Mouse (Mus musculus) retina, adult 2 months (tissue): ENCODE results near the gene Agrn.
"Not testable (repeated sequence)": the region's sequence is repeated elsewhere in the genome, so short reads cannot be mapped to it uniquely, and the experiment has no call there.

Source experiments
- DNase-seq: peaks from one replicate; pipeline ENCODE4 v3.0.0-alpha.2; 2012; ENCODE audit warnings: low read depth, low spot score

Agrn gene

DNA sequence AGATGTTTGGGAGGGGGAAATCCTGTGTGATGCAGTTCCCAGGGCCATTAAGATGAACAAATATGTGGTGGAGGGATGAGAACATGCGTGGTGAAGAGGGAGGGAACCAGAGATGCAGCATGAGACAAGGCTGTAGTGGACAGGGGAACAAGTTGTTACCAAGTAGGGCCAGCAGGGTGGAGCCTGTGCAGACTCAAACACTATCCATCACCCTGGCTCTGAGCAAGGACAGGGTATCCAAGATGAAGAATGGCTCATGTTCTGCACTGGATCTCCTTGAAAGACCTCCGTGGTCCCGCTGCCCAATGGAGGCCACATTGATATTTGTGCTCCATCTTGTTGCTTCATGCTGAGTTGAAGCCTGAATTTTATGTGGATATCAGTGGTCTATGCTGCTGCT lies 42.5 kb downstream of the Agrn start:
- DNase-seq: no peak

- not testable (repeated sequence) for DNase-seq
These were observed 46.4 kb downstream of the Agrn start for GRCm38 (mm10) chr4:156150887-156151286.

DNA sequence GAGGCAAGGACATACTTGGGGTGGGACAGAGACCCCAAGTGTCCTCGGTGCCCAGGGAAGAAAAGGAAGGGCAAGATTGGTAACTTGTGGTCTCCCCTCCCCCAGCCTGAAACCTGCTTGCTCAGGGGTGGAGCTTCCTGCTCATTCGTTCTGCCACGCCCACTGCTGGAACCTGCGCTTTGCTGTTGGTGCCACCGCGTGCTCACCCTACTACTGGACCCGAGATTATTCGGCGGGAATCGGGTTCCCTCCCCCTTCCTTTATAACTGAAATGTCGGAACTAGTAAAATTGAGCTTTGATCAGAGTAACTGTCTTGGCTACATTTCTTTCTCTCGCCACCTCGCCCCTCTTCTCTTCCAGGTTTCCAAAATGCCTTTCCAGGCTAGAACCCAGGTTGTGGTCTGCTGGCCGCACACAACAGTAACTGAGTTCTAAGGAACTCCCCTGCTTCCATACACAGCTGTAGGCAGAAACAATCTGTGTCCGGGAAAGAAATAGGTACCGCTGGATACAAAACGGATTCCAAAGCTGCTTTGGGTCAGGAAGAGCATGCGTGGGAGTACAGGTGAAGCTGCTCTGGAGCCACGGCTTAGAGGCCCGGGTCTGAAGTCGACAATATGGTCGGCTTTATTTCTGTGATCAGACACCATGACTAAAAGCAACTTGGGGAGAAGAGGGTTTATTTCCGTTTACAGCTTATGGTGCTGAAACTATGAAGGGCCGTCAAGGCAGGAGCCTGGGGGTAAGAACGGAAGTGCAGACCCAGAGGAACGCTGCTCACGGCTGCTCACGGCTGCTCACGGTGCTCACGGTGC lies 60.8 kb downstream of the Agrn start:
- no peak for DNase-seq

GRCm38 (mm10) chr4:156135801-156136200 lies 61.5 kb downstream of the Agrn start:
- no peak for DNase-seq

- DNase-seq: no peak
These were observed 62.2 kb downstream of the Agrn start for GRCm38 (mm10) chr4:156135112-156135511.

DNA sequence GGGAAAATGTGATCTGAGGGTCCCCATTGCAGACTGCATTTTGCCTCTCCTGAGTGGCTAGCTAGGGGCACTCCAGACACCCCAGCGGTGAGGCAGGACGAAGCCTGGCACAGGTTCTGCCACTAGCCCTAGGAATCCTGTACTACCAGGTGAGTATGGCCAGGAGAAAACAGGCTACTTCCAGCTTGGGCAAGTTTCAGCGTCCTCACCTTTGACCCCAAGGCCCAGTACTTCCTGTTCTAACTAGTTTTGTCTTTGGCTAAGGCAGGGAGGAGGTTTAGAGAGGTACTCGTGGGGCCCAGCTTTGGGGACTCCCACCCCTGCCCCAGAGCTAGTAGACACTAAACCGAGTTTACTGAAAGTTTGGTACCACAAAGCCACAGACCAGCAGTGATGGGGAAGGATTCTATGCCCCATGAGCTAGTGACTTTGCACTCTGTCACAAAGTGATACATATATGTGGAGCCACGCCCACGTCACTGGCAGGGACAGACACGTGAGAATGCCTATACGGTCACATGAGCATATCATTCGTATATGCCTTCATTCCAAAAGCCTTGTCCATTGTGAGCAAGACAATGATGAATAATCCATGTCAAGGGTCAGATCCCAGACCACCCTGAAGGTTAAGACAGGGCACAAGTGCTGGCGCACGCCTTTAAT lies 63.2 kb downstream of the Agrn start:
- no peak for DNase-seq

- no peak for DNase-seq
These were observed 64.0 kb downstream of the Agrn start for GRCm38 (mm10) chr4:156133334-156133733.

DNA sequence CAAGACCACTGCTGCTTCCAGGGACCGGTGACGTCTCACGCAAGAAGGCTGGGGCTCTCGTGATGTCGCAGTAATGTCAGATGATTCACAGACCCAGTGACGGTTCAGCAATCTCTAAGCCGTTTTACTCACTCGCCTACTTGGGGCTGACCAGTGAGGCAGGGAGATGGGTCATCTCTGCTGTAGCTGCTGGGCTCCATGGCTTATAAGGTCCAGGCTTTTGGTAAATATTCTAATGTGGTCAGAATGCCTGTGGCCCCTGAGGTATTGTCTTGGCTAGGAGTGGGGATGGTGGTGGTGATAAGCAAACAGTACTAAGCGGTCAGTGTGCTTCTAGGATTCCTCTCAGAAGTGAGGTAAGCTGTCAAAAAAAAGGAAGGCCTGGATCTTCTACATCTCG lies 66.3 kb downstream of the Agrn start:
- DNase-seq: no peak

DNA sequence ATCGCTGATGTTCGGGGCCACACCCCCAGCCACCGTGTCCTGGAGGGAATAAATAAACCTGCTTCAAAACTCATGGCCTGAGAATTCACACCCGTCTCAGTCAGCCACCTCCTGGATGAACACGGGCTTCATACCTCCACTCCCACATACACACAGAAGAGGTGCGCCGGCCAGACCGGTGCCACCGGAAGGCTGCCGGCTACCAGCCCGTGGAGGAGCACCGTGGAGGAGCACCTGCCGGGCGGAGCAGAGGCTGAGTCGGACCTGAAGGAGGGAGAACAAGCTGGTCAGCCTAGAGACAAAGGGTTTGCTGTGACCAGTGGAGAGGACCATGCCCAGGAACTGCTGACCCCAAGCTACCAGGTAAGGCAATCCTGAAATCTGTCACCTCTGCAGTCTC lies 66.9 kb downstream of the Agrn start, which contains the start of gene Rnf223:
Gene Rnf223, plus strand, starts transcription at position 78 of the 400 bp plus-strand sequence.
- no peak for DNase-seq

- DNase-seq: no peak
These were observed 68.5 kb downstream of the Agrn start for GRCm38 (mm10) chr4:156128746-156129145.

GRCm38 (mm10) chr4:156126841-156127240 lies 70.4 kb downstream of the Agrn start:
- DNase-seq: no peak

DNA sequence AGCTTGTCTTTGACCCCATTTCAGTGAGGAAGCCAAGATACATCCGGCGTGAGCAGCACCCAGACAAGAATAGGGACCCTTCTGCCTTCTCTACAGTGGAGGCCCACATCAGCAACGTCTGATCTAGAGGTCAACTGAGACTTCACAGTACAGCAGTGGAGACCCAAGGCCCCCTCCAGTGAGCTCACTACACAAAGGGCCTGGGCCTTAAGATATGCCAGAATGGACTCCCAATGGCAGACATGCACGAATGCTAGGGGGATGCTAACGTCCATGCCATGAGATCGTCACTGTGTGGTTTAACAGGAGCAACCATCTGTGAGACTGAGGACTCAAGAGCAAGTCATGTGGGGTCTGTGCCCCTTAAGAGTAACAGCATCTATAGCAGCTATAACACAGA lies 71.9 kb downstream of the Agrn start:
- no peak for DNase-seq

- DNase-seq: no peak
These were observed 73.2 kb downstream of the Agrn start for GRCm38 (mm10) chr4:156124077-156124476.
